Mouse (Mus musculus) liver, embryonic 15.5 days (tissue): ENCODE data around the gene Fmnl1. TPM values are rescaled to one million over a fixed set of nuclear protein-coding genes. Genes with fewer than 3 reads are reported as not detected.

Source experiments
- ATAC-seq: fragments of 200-750 bp; cut with Nextera tagmentation; 2 replicates; pipeline ENCODE4 v1.8.0; 2017; ENCODE audit warnings: moderate number of reproducible peaks, mild to moderate bottlenecking, moderate library complexity; ENCODE audit not compliant: insufficient read depth
- H3K27ac ChIP-seq: fragments of 300-500 bp; sonication (generic); replicated peaks from 2 replicates; pipeline ENCODE4 v1.5.1; 2015; ENCODE audit warnings: mild to moderate bottlenecking, inconsistent platforms
- H3K27me3 ChIP-seq: fragments of 300-500 bp; sonication (generic); 2 replicates; pipeline ENCODE4 v1.6.1; 2015; ENCODE audit warnings: mild to moderate bottlenecking, inconsistent platforms
- H3K36me3 ChIP-seq: fragments of 300-500 bp; sonication (generic); replicated peaks from 2 replicates; pipeline ENCODE4 v1.6.1; 2015; ENCODE audit warnings: moderate library complexity, mild to moderate bottlenecking, inconsistent platforms
- H3K4me1 ChIP-seq: fragments of 300-500 bp; sonication (generic); replicated peaks from 2 replicates; pipeline ENCODE4 v1.6.1; 2015; ENCODE audit warnings: inconsistent platforms
- H3K4me2 ChIP-seq: fragments of 300-500 bp; sonication (generic); 2 replicates; pipeline ENCODE4 v1.6.1; 2015; ENCODE audit warnings: moderate library complexity, mild to moderate bottlenecking, inconsistent platforms
- H3K4me3 ChIP-seq: fragments of 300-500 bp; sonication (generic); replicated peaks from 2 replicates; pipeline ENCODE4 v1.5.1; 2015; ENCODE audit warnings: mild to moderate bottlenecking, inconsistent platforms
- H3K9ac ChIP-seq: fragments of 300-500 bp; sonication (generic); 2 replicates; pipeline ENCODE4 v1.6.1; 2015; ENCODE audit warnings: moderate library complexity, mild to moderate bottlenecking, inconsistent platforms
- H3K9me3 ChIP-seq: fragments of 300-500 bp; sonication (generic); replicated peaks from 2 replicates; pipeline ENCODE4 v1.6.1; 2016; ENCODE audit warnings: inconsistent platforms
- WGBS: fragments of 180-500 bp; shearing (Covaris S2); methylation state at CpG from one replicate; pipeline ENCODE4 v1.1.7; 2015; ENCODE audit warnings: mixed read lengths; ENCODE audit not compliant: insufficient replicate concordance; 5-methylcytosine and 5-hydroxymethylcytosine counted together
- polyA plus RNA-seq: library from polyadenylated mRNA; unstranded; fragments of >200 nt; fragmentation: Nextera tagmentation; extraction: Ambion mirVana; gene quantifications from 2 replicates; pipeline ENCODE4 v1.2.1, GENCODE M21; 2015

Gene Fmnl1
- polyA plus RNA-seq, 1 experiment from 2014 or later, result 6.2 TPM

DNA sequence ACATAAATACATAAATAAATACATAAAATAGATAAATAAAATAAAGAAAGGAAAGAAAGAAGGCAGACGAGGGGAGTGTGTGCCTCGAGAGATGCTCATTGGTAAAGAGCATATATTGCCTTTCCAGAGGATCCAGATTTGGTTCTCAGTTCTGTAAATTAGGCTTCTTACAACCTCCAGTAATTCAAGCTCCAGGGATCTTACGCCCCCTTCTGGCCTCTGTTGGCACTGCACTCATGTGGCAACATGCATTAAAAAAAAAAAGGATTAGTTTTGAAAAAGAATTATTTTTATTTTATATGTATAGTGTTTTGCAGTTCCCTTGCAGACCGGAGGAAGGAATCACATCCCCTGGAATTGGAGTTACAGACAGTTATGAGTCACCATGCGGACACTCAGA, 8.8 kb upstream of the Fmnl1 start:
- Histone ChIP-seq H3K27ac (no peak overlapping the region), H3K4me3 (no peak overlapping the region), H3K9me3 (no peaks in the 10 kb centered on the region), H3K9ac (no peak overlapping the region), H3K4me1 (peaks cover 20% of the 10 kb centered on the region), H3K4me2 (no peak overlapping the region), H3K27me3 (no peaks in the 10 kb centered on the region), H3K36me3 (no peaks in the 10 kb centered on the region)
- ATAC-seq, result no peak
- 74% methylated on average over 5 of the region's 5 CpGs for WGBS

DNA sequence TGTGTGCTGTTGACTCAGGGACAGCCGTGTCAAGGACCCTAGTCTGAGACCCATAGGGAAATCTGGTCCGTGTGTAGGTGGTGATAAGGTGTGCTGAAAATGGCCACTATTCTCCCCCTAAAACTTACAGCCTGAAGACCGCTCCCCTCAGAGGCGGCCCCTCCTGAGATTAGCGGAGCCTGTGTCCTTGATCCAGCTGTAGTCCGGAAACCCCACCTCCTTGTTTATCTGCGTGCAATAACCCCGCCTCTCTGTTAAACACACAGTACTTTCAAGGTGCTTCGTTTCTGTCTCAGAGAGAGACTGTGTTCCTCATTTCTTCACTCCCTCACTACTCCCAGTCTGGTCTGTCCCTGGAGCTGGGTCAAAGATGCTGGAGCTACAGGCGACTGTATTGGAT, 6.5 kb upstream of the Fmnl1 start:
- Histone ChIP-seq H3K4me1 (peaks cover 8% of the 10 kb centered on the region), H3K4me3 (no peak overlapping the region), H3K27ac (no peak overlapping the region), H3K27me3 (peaks cover 6% of the 10 kb centered on the region), H3K9me3 (no peaks in the 10 kb centered on the region), H3K4me2 (peak overlapping the region; percentile 21; the same call in 1 of the 2 replicates), H3K9ac (no peak overlapping the region), H3K36me3 (no peaks in the 10 kb centered on the region)
- no peak for ATAC-seq
- 12% methylated on average over 10 of the region's 10 CpGs for WGBS

DNA sequence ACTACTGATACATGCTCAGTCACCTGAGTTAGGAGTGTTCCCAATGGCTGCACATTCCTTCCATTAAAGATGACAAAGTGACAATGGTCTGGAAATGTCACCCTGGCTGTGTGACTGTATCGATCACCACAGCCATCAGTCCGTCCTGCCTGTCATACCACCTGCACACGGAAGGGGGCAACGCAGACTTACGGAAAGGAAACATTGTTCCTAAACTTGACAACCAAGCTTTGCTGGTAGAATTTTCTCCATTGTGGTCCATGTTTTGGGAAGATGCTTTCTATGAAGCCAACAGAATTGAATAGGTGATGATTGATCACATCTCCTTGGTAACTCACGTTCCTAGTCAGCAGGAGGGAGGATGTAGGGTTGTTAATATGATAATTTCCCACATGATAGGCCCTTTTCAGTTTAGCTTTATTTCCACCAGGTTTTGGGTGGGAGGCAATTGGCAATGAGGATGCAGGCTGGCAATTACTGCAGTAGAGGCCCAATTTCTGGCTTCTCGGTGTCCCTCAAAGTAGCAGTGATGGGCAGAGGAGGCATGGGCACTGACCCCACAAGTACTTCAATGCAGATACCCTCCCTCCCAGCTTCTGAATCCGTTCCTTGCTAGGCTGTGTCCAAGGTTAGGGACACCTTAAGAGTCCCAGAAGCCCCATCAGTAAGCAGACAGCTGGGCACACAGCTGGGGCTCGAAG, 2.1 kb upstream of the Fmnl1 start:
- no peak overlapping the region for H3K9ac ChIP-seq
- H3K4me3 ChIP-seq, result no peak overlapping the region
- H3K36me3 ChIP-seq, result no peaks in the 10 kb centered on the region
- no peak for ATAC-seq
- no peaks in the 10 kb centered on the region for H3K9me3 ChIP-seq
- H3K4me2 ChIP-seq, result no peak overlapping the region
- WGBS, result 19% methylated on average over 9 of the region's 9 CpGs
- H3K27ac ChIP-seq, result no peak overlapping the region
- H3K4me1 ChIP-seq, result peaks cover 27% of the 10 kb centered on the region
- peaks cover 47% of the 10 kb centered on the region for H3K27me3 ChIP-seq

DNA sequence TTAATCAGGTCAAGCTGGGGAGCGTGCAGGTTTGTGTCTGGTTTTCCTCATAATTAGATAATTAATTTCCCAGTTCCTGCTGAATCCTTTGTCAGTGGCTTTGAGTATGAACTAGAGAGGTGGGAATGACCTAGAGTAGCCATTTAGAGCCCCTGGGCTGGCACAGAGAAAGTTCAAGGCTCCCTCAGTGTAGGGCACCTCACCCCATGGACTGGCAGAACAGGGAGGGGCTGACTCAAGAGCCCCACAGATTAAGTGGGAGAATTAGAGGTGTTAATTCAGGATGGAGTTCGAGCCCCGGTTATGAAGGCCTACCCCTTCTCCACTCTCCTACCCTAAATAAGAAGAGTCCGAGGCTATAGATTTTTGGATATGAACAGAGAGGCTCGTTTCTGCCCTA, 1.2 kb upstream of the Fmnl1 start:
- no peak overlapping the region for H3K27ac ChIP-seq
- H3K4me3 ChIP-seq, result no peak overlapping the region
- H3K4me2 ChIP-seq, result no peak overlapping the region
- peaks cover 47% of the 10 kb centered on the region for H3K27me3 ChIP-seq
- H3K4me1 ChIP-seq, result peaks cover 29% of the 10 kb centered on the region
- no peak overlapping the region for H3K9ac ChIP-seq
- no peaks in the 10 kb centered on the region for H3K9me3 ChIP-seq
- no peaks in the 10 kb centered on the region for H3K36me3 ChIP-seq
- ATAC-seq, result no peak
- 67% methylated on average over 5 of the region's 5 CpGs for WGBS

DNA sequence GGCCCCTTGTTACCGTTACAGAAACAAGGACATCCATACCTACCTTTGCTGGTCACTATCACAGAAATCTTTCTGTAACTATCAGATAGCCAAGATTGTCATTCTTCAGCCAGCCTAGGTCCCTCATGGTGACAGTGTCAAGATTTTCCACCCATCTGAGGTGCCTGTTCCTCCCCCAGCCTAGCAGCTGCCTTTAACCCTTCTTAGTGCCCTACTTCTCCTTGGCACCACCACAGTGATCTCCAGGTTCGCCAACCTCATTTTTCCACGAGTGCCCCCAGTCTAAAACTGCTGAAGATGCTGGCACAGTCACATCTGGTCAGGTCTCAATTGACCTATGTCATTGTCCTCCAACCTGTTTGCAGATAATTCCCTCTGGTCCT, 805 bp upstream of the Fmnl1 start:
- Histone ChIP-seq H3K9me3 (no peaks in the 10 kb centered on the region), H3K4me2 (peak overlapping the region; percentile 69), H3K27me3 (peaks cover 47% of the 10 kb centered on the region), H3K4me3 (peak overlapping the region; percentile 56), H3K4me1 (peaks cover 33% of the 10 kb centered on the region), H3K9ac (no peak overlapping the region), H3K27ac (no peak overlapping the region), H3K36me3 (no peaks in the 10 kb centered on the region)
- 37% methylated on average over 3 of the region's 3 CpGs for WGBS
- no peak for ATAC-seq

DNA sequence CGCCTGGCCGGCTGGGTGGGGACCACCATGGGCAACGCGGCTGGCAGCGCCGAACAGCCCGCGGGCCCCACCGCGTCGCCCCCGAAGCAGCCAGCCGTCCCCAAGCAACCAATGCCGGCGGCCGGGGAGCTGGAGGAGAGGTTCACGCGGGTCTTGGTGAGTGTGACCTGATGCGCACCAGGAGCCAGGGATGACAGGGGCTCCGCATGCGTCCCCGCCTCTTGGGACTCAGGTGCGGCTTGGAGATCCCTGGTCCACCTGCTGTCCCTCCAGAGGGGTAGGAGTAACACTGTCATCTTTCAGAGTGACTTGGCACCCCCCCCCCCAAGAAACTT, 346 bp downstream of the Fmnl1 start:
- H3K9ac ChIP-seq, result peak overlapping the region; percentile 40; the same call in 1 of the 2 replicates
- peaks cover 47% of the 10 kb centered on the region for H3K27me3 ChIP-seq
- ATAC-seq, result no peak
- H3K4me2 ChIP-seq, result peak overlapping the region; percentile 69
- H3K4me3 ChIP-seq, result peak overlapping the region; percentile 56
- H3K27ac ChIP-seq, result peak overlapping the region; percentile 41
- 0% methylated on average over 23 of the region's 23 CpGs for WGBS
- no peaks in the 10 kb centered on the region for H3K36me3 ChIP-seq
- H3K9me3 ChIP-seq, result no peaks in the 10 kb centered on the region
- peaks cover 42% of the 10 kb centered on the region for H3K4me1 ChIP-seq

DNA sequence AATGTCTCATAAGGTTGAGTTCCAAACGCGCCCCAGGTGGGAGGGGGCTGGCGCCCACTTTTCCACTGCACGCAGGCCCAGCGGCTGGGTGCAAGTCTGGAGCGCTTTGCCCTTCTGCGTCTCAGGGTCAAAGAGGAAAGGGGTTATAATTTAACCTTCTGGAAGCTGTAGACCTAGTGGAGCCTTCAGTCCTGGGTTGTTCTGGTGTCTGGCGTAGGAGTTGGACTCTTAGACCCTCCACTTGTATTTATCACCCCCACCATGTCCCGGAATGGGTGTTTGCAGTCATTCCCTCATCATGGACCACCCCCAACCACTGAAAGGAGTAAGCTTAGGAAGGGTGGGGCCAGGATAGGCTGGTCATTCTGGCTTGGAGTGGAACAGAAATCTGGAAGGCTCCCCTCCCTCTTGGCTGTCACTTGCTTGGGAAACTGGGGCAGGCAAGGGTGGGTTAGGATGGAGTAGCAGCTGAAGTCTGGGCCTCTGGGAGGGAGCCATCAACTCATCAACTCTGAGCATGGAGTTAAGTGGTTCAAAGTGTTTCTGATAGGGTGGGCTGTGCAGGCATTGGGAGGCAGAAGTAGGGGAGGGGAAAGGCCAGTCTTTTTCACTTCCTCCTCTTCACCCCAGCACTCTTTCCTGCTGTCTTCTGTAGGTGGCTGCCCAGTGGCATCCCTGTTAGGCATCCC, 940 bp downstream of the Fmnl1 start:
- WGBS, result 13% methylated on average over 9 of the region's 9 CpGs
- no peak for ATAC-seq
- Histone ChIP-seq H3K4me1 (peaks cover 45% of the 10 kb centered on the region), H3K27ac (peak overlapping the region; percentile 38; the same call in 1 of the 2 replicates), H3K4me3 (peak overlapping the region; percentile 56), H3K4me2 (peak overlapping the region; percentile 69), H3K27me3 (peaks cover 47% of the 10 kb centered on the region), H3K36me3 (no peaks in the 10 kb centered on the region), H3K9me3 (no peaks in the 10 kb centered on the region), H3K9ac (peak overlapping the region; percentile 40; the same call in 1 of the 2 replicates)

DNA sequence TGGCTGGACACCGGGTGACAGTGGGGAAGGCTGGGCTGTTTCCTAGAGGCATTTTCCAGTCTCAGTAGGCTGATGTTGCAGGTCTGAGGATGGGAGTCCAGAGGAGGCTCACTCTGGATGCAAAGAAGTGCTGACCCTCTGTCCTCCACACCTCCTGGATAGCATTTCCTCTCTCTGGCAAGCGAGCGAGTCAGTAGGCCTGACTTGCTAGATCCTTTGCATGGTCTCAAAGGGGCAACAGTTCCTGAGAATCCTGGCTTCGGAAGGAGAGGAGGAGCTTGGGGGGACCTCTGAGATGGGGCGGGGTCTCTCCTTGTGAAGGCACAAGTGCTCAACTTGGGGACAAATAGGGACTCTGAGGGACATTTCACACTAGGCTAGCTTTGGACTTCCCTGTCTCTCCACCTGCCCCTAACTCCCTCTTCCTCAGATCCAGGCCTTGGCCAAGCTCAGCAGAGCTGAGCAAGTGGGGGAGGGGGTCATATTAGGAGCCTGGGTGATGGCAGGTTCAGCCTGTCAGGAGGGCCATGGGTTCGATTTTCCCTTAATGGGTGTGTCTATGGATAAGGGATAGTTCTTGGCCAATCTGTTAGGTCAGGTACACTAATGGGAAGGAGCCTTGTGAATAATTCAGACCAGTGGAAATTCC, 1.6 kb downstream of the Fmnl1 start:
- Histone ChIP-seq H3K4me1 (peaks cover 45% of the 10 kb centered on the region), H3K4me2 (peak overlapping the region; percentile 69), H3K27me3 (peaks cover 47% of the 10 kb centered on the region), H3K9ac (no peak overlapping the region), H3K9me3 (no peaks in the 10 kb centered on the region), H3K36me3 (no peaks in the 10 kb centered on the region), H3K4me3 (peak overlapping the region; percentile 56), H3K27ac (peak overlapping the region; percentile 38; the same call in 1 of the 2 replicates)
- no peak for ATAC-seq
- 32% methylated on average over 6 of the region's 6 CpGs for WGBS

DNA sequence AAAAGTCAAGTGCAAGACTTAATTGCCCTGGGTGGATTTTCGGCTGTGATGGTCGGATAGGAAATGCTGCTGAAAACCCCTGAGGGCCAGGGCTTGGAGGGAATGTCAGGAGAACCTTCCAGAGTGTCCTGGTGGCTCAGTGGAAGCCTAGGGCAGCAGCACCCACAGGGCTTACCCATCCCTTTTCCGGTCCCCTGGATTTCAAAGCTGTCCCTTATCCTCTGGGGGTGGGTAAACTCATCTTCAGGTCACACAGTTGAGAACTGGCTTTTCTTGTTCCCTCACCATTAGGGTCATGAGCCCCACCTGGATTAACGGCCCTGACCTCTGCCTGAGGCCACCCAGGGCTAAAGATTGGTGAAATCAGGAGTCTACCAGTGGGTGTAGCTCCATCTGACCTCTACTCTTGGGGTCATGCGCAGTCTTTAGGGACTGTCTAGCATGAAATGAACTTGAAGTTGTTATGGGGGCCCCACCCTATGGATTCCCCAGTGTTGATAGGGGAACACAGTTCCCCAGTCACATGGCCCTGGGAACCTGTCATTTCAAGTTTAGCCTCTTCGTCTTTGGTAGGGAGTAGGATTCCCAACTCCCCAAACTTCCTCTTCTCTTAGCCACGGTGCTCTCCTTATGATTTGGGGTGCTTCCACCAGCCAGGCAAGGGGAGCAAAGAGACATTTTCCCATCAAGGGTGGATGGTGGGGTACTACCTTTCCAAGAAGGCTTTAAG, 2.3 kb downstream of the Fmnl1 start:
- Histone ChIP-seq H3K4me1 (peaks cover 45% of the 10 kb centered on the region), H3K4me2 (peak overlapping the region; percentile 69), H3K27me3 (peaks cover 47% of the 10 kb centered on the region), H3K9ac (no peak overlapping the region), H3K4me3 (peak overlapping the region; percentile 56), H3K9me3 (no peaks in the 10 kb centered on the region), H3K27ac (peak overlapping the region; percentile 62; the same call in 1 of the 2 replicates), H3K36me3 (no peaks in the 10 kb centered on the region)
- no peak for ATAC-seq
- WGBS, result 50% methylated on average over 7 of the region's 7 CpGs

DNA sequence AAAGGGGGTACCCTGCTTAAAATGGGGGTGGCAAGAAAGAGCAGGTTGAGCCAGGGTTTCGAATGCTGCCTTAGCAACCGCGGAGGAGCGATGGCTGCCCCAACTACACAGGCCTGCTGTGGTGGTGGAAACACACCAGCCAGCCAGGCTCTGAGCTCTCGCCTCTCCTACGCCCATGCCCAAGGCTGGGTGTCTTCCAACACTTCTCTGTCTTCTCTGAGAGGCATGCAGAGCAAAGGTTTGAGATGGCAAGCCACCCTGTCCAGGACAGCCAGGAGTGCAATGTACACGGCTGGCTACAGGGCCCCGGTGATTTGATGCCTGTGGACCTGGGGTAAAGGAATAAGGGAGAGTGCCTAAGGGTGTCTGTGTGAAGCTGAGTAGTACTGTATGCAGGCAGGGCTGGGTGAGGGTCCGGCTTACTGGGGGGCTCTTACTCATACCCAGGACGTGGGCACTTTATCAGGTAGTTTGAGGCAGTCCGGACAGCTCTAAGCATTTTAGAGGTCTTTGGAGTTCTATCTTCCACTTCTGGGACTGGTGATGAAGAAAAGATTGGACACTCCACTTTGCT, 3.0 kb downstream of the Fmnl1 start:
- H3K4me3 ChIP-seq, result peak overlapping the region; percentile 2; the same call in 1 of the 2 replicates

More for the DNA sequence above, 3.0 kb downstream of the Fmnl1 start:
- WGBS, result 58% methylated on average over 11 of the region's 11 CpGs
- peak overlapping the region; percentile 69 for H3K4me2 ChIP-seq
- H3K27me3 ChIP-seq, result peaks cover 46% of the 10 kb centered on the region
- peaks cover 45% of the 10 kb centered on the region for H3K4me1 ChIP-seq
- no peak overlapping the region for H3K9ac ChIP-seq
- H3K36me3 ChIP-seq, result no peaks in the 10 kb centered on the region
- peak overlapping the region; percentile 62 for H3K27ac ChIP-seq
- H3K9me3 ChIP-seq, result no peaks in the 10 kb centered on the region
- no peak for ATAC-seq
